Mouse (Mus musculus): ENCODE measurements around the gene Pip4k2c. TPM values are rescaled to one million over a fixed set of nuclear protein-coding genes. Genes with fewer than 3 reads are reported as not detected.

The Pip4k2c gene
- polyA plus RNA-seq (2015; fragmentation: Nextera tagmentation; extraction: Ambion mirVana), result 24.9 and 26.1 TPM in 2 replicates

DNA sequence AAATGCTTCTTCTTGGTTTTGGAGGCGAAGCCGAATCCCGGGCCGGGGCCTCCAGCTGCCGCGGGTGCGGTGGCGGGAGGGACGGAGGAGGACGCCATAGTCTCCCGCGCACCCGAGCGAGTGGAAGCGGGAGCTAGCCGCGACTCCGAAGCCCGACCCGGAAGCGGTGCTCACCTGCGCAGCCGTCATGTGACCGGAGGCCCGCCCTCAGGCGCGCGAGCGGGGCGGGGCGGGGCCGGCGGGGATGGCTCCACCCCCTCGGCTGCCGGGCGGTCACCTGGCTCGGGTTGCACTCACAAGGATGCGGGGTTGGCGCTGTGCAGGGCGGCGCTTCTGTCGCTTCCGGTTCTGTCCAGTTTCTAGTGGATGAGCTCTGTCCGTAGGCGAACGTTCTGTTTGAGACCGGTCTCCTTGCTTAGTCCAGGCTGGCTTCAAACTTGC lies at the start of gene Pip4k2c:
Gene Pip4k2c, minus strand, starts transcription at position 172 of the 441 bp plus-strand sequence.
- peak within 1 kb of the TSS; percentile 76 for H3K4me3 ChIP-seq
- H3K4me1 ChIP-seq, result peaks cover 19% of the 10 kb centered on the region
- H3K27me3 ChIP-seq, result no peaks in the 10 kb centered on the region
- ATAC-seq (replicated peaks), result peak; percentile 97
- no peaks in the 10 kb centered on the region for H3K9me3 ChIP-seq
- H3K9ac ChIP-seq (replicated peaks), result peak within 1 kb of the TSS; percentile 68
- under 1% methylated on average over 47 of the region's 47 CpGs for WGBS
- H3K4me2 ChIP-seq (replicated peaks), result peak within 1 kb of the TSS; percentile 89
- H3K36me3 ChIP-seq, result peaks cover 14% of the 10 kb centered on the region
- no peak within 1 kb of the TSS; the same call in 1 of the 2 replicates for H3K27ac ChIP-seq (replicated peaks)

DNA sequence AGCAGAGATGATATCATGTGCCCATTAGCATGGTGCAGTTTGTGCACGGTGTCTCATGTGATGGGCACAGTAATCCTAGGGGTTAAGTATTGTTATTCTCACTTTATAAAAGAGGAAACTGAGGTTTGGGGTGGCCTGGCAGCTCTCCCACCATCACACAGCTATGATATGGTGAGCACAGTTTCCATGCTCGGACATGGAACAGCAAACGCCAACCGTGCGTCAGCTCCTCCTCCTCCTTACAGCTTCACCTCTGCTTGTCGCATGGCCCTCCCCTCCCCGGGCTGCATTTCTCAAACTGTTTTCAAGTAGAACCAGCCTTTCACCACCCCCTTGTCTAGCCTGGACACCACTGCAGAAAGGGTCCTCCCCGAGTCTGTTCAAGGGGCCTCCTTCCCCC lies 47.1 kb upstream of the Pip4k2c start:
- Histone ChIP-seq H3K9me3 (no peaks in the 10 kb centered on the region), H3K4me3 (no peak overlapping the region), H3K4me2 (replicated peaks) (peak overlapping the region; percentile 7; the same call in 1 of the 2 replicates), H3K4me1 (peaks cover 56% of the 10 kb centered on the region), H3K27me3 (no peaks in the 10 kb centered on the region), H3K36me3 (no peaks in the 10 kb centered on the region), H3K27ac (replicated peaks) (no peak overlapping the region), H3K9ac (replicated peaks) (no peak overlapping the region)
- ATAC-seq (replicated peaks), result no peak
- WGBS, result 84% methylated on average over 8 of the region's 8 CpGs

DNA sequence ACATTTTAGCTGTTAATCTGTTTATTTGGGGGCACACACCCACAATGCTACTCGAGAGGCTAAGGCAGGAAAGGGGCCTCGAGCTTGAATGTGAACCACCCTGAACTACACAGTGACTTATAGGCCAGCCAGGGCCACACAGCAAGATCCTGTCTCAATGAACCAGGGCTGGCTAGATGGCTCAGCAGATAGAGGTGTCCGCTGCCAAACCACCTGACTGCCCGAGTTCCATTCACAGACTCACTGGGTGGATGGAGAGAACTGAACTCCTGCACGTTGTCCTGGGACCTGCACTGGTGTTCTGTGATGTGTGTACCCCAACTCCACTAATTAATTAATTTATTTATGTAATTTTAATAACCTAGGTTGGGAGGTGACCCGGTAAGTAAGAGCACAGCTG lies 46.4 kb upstream of the Pip4k2c start:
- no peak overlapping the region for H3K4me2 ChIP-seq (replicated peaks)
- 84% methylated on average over 6 of the region's 6 CpGs for WGBS
- no peaks in the 10 kb centered on the region for H3K27me3 ChIP-seq
- H3K27ac ChIP-seq (replicated peaks), result no peak overlapping the region
- no peak overlapping the region for H3K4me3 ChIP-seq
- H3K36me3 ChIP-seq, result no peaks in the 10 kb centered on the region
- 0 out of 2 replicates have a peak overlapping the region, but pooled peaks have one; percentile 5 for H3K9ac ChIP-seq (replicated peaks)
- H3K9me3 ChIP-seq, result no peaks in the 10 kb centered on the region
- ATAC-seq (replicated peaks), result no peak
- H3K4me1 ChIP-seq, result peaks cover 52% of the 10 kb centered on the region

DNA sequence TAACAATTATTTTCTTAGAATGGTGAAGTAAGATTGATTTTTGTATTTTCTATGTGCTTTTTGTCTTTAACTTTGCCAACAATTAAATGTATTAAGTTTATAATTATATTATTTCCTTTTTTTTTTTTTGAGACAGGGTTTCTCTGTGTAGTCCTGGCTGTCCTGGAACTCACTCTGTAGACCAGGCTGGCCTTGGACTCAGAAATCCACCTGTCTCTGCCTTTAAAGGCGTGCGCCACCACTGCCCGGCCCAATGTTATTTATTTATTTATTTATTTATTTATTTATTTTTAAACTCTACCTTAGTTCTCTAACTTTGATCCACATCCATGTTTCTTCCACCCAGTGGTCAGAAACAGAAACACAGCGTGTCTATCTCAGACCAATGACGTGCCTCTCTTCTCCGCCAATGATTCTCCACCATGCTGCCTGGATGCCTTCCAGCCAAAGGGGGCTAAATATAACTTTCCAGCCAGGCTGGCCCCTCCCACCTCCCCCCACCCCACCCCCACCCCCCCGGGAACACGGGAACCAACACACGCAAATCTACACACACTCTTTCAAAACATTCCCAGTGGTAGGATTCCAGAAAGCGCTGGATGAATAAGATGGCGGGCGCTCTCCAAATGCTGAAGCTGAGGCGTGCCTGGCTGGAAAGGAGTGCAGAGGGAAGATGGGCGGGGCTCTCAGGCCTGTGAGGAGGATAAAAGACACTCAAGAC lies 44.4 kb upstream of the Pip4k2c start:
- no peak overlapping the region for H3K9ac ChIP-seq (replicated peaks)
- no peaks in the 10 kb centered on the region for H3K27me3 ChIP-seq
- H3K9me3 ChIP-seq, result no peaks in the 10 kb centered on the region
- H3K4me1 ChIP-seq, result peaks cover 36% of the 10 kb centered on the region
- 19% methylated on average over 14 of the region's 14 CpGs for WGBS
- no peak overlapping the region for H3K4me3 ChIP-seq
- peak overlapping the region; percentile 12; the same call in 1 of the 2 replicates for H3K4me2 ChIP-seq (replicated peaks)
- H3K36me3 ChIP-seq, result no peaks in the 10 kb centered on the region
- 0 out of 2 replicates have a peak overlapping the region, but pooled peaks have one; percentile 9 for H3K27ac ChIP-seq (replicated peaks)
- peak; percentile 57; the same call in 1 of the 2 replicates for ATAC-seq (replicated peaks)

DNA sequence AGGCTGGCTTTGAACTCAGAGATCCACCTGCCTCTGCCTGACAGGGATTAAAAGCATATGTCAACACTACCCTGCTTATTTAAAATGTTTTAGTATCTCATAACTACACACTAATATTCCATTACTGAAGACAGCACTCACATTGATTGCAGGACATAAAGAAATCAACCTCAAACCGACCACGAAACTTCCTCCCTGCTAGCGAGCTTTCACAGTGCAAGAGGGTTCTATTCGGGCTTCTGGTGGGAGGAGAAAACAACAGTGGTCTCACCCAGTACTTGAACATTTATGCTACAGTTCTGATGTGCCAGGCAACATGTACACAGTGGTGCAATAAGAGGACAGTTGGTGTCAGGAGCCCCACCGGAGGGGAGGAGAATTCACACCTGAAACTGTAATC lies 39.4 kb upstream of the Pip4k2c start:
- H3K4me2 ChIP-seq (replicated peaks), result no peak overlapping the region
- no peak overlapping the region for H3K4me3 ChIP-seq
- H3K27ac ChIP-seq (replicated peaks), result no peak overlapping the region
- H3K27me3 ChIP-seq, result no peaks in the 10 kb centered on the region
- no peaks in the 10 kb centered on the region for H3K9me3 ChIP-seq
- no peaks in the 10 kb centered on the region; the same call in 1 of the 2 replicates for H3K4me1 ChIP-seq
- H3K9ac ChIP-seq (replicated peaks), result no peak overlapping the region
- 89% methylated on average over 5 of the region's 5 CpGs for WGBS
- peaks cover 24% of the 10 kb centered on the region for H3K36me3 ChIP-seq
- ATAC-seq (replicated peaks), result no peak

DNA sequence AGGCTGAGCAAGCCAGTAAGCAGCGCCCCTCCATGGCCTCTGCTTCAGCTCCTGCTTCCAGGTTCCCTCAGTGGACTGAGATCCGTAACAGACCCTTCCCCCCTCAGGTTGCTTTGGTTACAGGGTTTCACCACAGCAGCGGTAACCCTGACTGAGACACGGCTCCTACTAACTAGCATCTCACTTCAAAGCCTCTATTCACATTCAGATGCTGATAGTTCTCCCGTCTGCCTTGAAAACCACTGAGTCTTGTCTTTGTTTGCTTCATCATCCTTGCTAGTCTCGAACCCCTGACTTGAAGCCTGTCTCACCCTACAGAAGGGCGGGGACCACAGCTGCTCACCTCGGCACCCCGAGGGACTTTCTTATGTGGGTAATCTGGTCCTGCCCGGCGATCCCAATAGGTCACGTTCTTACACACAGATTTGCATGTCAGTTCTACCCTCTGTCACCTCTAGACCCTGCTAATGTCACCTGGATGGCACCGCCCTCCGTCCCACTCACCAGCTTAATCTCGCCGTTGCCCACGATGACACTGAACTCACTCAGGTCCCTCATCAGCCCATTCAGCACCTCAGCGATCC lies 26.9 kb upstream of the Pip4k2c start:
- no peak overlapping the region for H3K4me2 ChIP-seq (replicated peaks)
- H3K4me3 ChIP-seq, result no peak overlapping the region
- H3K36me3 ChIP-seq, result peaks cover 80% of the 10 kb centered on the region
- ATAC-seq (replicated peaks), result no peak
- H3K9me3 ChIP-seq, result no peaks in the 10 kb centered on the region
- H3K4me1 ChIP-seq, result no peaks in the 10 kb centered on the region
- no peaks in the 10 kb centered on the region for H3K27me3 ChIP-seq
- WGBS, result 78% methylated on average over 18 of the region's 18 CpGs
- no peak overlapping the region for H3K27ac ChIP-seq (replicated peaks)
- H3K9ac ChIP-seq (replicated peaks), result no peak overlapping the region

DNA sequence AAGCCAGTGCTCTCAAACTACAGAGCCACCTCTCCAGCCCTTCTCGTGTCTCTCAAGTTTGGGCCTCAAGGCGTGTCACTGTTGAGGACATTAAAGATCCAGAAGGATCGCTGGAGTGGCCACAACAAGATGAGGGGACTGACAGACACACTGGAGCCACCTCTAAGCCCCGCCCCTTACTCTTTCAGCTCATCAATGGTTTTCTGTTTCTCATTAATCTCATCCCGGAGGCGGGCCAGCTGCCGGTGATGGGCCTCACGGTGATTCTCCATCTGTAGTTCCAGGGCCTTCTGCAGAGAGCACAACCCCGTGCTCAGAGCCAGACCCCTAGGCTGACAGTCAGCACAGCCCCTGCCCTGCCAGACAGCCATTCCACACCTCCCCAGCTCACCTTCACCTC lies 25.2 kb upstream of the Pip4k2c start:
- H3K27me3 ChIP-seq, result no peaks in the 10 kb centered on the region
- H3K36me3 ChIP-seq, result peaks cover 78% of the 10 kb centered on the region
- 50% methylated on average over 9 of the region's 9 CpGs for WGBS
- no peak for ATAC-seq (replicated peaks)
- H3K9ac ChIP-seq (replicated peaks), result no peak overlapping the region
- H3K4me2 ChIP-seq (replicated peaks), result no peak overlapping the region
- no peak overlapping the region for H3K4me3 ChIP-seq
- no peaks in the 10 kb centered on the region for H3K9me3 ChIP-seq
- H3K4me1 ChIP-seq, result no peaks in the 10 kb centered on the region
- H3K27ac ChIP-seq (replicated peaks), result no peak overlapping the region

DNA sequence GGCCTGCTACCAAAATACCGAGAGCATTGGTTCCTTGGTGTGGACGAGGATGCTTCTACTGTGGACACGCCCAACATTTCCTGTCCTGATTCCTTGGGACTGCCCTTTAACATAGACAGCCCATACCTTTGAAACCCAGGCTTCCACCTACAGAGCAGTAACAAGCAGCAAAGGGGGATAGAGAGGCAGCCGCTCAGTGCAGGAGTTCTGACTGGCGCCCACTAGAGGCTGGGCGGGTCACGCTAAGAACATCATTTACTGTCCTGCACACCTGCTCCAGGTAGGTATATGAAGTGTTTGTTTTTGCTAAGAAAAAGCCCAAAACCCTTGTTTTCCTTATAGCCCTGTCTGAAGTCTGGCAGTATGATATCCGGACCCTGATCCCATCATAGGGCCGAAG lies 21.8 kb upstream of the Pip4k2c start:
- H3K4me3 ChIP-seq, result no peak overlapping the region
- no peaks in the 10 kb centered on the region for H3K4me1 ChIP-seq
- H3K36me3 ChIP-seq, result peaks cover 76% of the 10 kb centered on the region
- no peak overlapping the region for H3K27ac ChIP-seq (replicated peaks)
- no peaks in the 10 kb centered on the region for H3K27me3 ChIP-seq
- no peak overlapping the region for H3K4me2 ChIP-seq (replicated peaks)
- H3K9ac ChIP-seq (replicated peaks), result no peak overlapping the region
- H3K9me3 ChIP-seq, result no peaks in the 10 kb centered on the region
- WGBS, result 81% methylated on average over 9 of the region's 9 CpGs
- no peak for ATAC-seq (replicated peaks)

DNA sequence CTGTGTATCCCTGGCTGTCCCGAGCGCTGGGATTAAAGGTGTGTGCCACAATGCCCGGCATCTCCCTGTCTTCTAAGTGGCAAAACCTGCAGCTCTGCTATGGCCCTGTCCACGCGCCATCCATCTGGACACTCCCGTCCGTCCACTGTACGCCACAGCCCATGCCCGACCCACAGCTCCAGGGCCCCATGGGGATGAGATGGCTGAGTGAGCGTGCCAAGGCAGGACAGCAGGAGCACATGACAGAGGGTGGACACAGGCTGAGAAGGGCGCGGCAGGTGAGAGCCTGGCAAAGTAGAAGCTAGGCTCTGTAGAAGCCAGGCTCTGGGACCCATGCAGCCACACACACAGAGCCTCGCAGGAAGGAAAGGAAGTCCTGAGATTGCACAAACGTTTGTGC lies 20.4 kb upstream of the Pip4k2c start:
- ATAC-seq (replicated peaks), result no peak
- Histone ChIP-seq H3K9ac (replicated peaks) (no peak overlapping the region), H3K4me2 (replicated peaks) (no peak overlapping the region), H3K4me3 (no peak overlapping the region), H3K27ac (replicated peaks) (no peak overlapping the region), H3K36me3 (peaks cover 76% of the 10 kb centered on the region), H3K27me3 (no peaks in the 10 kb centered on the region), H3K9me3 (no peaks in the 10 kb centered on the region), H3K4me1 (no peaks in the 10 kb centered on the region)
- WGBS, result 88% methylated on average over 14 of the region's 14 CpGs

DNA sequence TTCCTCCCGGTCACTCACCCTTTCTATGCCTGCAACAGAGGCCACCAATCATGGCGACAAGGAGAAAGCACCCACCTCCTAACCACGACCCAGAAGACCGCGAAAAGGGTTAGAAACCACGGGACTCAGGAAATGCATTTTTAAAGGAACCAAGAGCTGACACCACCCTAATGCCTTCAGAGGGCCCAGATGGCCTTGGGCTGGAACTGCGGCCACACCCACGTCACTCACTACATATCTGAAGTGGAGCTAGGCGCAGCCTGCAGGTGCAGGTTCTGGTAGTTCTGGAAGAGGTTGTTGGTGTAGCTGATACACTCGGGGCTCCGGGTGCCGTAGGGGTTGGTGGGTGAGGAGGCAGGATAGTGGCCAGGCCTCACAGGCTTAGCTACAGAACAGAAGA lies 19.3 kb upstream of the Pip4k2c start:
- Histone ChIP-seq H3K27ac (replicated peaks) (no peak overlapping the region), H3K4me2 (replicated peaks) (no peak overlapping the region), H3K4me1 (no peaks in the 10 kb centered on the region), H3K27me3 (no peaks in the 10 kb centered on the region), H3K36me3 (peaks cover 74% of the 10 kb centered on the region), H3K9ac (replicated peaks) (no peak overlapping the region), H3K4me3 (no peak overlapping the region), H3K9me3 (no peaks in the 10 kb centered on the region)
- WGBS, result 91% methylated on average over 12 of the region's 12 CpGs
- no peak for ATAC-seq (replicated peaks)

DNA sequence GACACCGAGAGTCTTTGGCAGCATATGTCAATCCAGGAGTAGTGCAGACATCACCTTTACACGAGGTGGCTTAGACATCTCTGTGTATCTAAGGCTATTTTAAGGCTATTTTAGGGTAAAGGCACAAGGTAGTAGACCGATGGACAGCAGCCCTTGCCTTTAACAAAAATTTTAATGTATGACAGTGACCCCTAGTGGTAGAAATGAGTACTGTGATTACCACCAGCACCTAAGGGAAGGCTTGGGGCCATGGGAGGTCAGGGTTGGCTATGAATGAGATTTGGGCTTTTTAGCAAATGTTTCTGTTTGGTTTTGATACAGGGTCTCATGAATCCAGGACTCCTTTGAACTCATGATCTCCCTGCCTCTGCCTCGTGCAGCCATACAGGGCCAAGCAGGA lies 17.5 kb upstream of the Pip4k2c start:
- no peak overlapping the region for H3K27ac ChIP-seq (replicated peaks)
- no peaks in the 10 kb centered on the region for H3K4me1 ChIP-seq
- H3K36me3 ChIP-seq, result peaks cover 74% of the 10 kb centered on the region
- H3K27me3 ChIP-seq, result no peaks in the 10 kb centered on the region
- H3K9ac ChIP-seq (replicated peaks), result no peak overlapping the region
- ATAC-seq (replicated peaks), result peak; percentile 27; the same call in 1 of the 2 replicates
- H3K4me2 ChIP-seq (replicated peaks), result no peak overlapping the region
- WGBS, result 22% methylated on average over 4 of the region's 4 CpGs
- H3K4me3 ChIP-seq, result no peak overlapping the region
- no peaks in the 10 kb centered on the region for H3K9me3 ChIP-seq

DNA sequence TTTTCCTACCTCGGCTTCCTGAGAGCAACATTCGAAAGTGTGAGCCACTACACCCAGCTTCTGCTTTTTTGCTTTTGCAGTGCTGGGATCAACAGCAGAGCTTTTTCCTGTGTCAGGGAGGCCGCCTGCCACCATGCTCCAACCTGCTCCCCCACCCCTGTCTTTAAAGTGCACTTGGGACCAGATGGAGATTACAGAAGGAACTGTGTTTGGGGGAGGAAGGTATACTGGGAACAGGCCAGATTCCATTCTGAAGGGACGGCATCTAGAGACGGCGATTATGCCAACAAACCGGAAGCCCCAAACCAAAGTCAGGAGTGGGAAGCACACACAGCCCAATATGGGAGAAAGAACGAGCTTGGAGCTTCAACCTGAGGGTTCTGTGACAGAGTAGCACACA lies 15.8 kb upstream of the Pip4k2c start:
- H3K36me3 ChIP-seq, result peaks cover 59% of the 10 kb centered on the region
- WGBS, result 84% methylated on average over 8 of the region's 8 CpGs
- no peak for ATAC-seq (replicated peaks)

More for the DNA sequence above, 15.8 kb upstream of the Pip4k2c start:
- H3K27me3 ChIP-seq, result no peaks in the 10 kb centered on the region
- H3K9me3 ChIP-seq, result no peaks in the 10 kb centered on the region
- no peaks in the 10 kb centered on the region for H3K4me1 ChIP-seq
- H3K4me3 ChIP-seq, result no peak overlapping the region
- no peak overlapping the region for H3K27ac ChIP-seq (replicated peaks)
- H3K9ac ChIP-seq (replicated peaks), result no peak overlapping the region
- H3K4me2 ChIP-seq (replicated peaks), result no peak overlapping the region
